Mouse (Mus musculus) natural killer cell, adult 2 months (primary cell): ENCODE data around the gene Rnf222.
A peak's percentile ranks its signal among the peaks of the same experiment; 100 is the strongest.

Experiments
- DNase-seq, 2 experiments: peaks; one replicate each; pipeline ENCODE4 v3.0.0; 2022; ENCODE audit warnings: low spot score in 2 of 2

Gene Rnf222

DNA sequence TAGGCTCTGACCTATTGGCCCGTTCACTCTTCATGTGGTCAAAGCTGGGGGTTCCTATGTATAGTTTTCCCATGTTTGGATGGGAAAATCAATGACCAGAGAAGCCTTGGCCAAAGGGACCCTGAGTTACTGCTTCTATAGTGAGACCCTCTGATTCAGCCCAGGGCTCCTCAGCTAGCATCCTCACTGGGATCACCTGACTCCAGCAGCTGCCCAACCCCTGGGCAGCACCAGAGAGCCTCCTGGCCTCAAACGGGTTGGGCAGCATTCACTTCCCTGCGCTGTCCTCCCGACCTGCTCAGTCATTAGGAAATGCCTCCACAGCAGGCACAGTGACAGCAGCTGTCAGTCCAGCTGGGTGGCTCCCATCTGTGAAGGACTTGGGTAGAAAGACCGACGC lies at the start of gene Rnf222:
TSS of gene Rnf222 (plus strand) at position 301 of the 400 bp plus-strand sequence.
- DNase-seq: no peak

DNA sequence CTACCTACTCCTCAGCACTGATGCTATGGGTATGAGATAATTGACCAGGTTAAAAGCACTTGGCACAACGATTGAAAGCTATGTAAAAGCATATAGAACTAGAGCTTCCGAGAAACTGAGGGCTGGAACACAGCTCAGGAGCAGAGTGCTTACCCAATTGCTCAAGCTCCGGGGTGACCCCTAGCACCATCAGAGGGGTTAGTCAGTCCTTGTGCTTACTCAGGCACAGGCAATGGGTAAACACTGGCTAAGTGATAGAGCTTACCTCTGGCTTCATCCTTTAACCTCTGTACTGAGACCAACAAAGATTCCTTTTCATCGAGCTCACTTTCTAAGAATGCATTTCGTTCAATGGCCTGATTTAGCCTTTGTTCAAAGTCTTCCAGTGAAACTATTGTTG lies 48.7 kb upstream of the Rnf222 start:
- DNase-seq: no peak

DNA sequence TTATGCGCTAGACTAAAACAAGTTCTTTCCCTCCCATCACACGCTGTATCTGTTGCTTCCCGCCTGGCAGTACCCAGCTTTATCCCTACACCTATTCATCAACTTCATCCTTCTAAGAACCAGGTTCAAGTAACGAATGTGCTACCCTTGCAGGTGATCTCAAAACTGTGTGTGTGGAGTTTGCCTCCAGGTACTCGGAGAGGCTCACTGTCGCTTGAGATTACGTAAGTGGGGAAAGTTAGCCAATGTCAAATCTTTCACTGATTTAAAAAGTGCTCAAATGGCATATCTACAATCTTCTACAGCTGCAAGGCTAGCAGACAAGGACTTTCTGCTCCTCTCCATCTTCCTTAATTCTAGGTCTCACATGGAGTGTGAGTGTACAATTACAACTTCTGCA lies 37.5 kb upstream of the Rnf222 start:
- DNase-seq: no peak

DNA sequence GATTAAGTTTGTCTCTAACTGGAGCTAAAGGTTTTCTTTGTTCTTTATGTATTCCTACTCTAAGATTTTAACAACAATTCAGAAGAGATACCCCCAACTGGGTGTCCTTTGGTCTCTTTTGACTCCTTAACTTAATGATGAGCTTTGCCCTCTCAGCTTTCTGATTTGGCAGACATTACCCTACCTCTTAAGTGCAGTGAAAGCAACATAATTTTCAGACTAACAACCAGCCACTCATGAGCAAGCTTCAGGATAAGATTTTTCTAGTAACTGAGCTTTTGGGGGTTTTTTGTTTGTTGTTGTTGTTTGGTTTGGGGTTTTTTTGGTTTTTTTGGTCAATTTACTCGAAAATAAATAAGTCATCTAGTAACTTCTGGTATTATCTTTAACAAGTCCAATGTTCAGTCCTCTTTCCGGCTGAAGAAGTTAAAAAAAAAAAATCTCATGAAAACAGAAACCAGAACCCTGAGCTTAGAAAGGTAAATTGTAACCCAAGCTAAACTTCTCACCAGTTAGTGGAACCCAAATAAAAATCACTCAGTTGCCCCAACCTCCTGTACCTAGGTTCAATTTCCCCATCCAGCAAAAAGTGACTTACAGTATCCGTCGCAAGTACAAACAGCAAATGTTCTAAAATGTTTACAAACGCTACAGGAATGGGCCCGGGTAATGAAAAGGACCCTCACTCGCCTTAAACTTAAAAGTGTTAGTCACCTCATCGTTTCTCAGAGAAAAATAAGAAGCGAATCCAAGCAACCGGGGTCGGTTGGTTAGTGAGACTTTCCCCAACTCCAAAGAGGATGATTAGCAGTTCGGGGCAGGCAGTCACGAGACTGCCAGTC lies 36.5 kb upstream of the Rnf222 start:
- no peak for DNase-seq

DNA sequence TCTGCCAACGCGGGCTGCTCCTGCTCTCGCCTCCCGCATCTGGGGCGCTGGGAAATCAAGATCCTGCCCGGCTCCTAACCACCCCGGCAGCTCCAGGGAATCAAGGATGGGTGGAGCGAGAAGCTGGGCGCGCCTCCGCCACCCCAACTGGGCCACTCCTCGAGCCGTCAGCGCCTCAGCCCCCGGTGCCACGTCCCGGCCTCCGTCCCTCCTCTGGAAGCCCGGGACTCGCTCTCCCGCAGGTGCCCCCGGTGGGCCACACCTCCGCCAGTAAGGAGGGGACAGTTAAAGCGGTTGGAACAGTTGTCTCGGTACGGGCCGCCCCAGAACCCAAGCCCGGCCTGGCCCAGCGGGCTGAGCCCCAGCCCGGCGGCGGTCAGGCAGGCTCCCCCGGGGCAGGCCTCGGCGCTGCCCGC lies 35.9 kb upstream of the Rnf222 start:
- no peak for DNase-seq

DNA sequence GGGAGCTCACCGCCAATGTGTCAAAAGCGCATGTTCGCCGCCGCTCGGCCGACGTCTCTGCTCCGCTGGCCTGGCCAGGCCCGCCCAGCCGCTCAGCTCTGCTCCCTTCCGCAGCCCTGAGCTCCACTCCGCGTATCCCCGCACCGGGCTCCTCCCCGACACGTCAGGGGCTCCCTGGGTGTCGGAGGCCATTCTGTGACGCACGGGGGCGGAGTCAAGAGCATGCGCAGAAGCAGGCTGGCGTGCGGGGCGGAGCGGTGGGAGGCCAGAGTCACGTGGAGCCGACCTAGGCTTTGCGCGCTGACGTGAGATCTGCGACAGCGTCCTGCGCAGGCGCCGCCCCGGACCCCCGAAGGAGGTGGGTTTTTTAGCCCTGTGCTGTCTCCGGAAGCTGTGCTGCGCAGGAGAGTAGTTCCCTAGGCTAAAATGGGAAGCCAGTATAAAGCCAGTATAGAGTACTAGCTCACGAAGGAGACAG lies 35.4 kb upstream of the Rnf222 start:
- peak; percentile 100 for DNase-seq

DNA sequence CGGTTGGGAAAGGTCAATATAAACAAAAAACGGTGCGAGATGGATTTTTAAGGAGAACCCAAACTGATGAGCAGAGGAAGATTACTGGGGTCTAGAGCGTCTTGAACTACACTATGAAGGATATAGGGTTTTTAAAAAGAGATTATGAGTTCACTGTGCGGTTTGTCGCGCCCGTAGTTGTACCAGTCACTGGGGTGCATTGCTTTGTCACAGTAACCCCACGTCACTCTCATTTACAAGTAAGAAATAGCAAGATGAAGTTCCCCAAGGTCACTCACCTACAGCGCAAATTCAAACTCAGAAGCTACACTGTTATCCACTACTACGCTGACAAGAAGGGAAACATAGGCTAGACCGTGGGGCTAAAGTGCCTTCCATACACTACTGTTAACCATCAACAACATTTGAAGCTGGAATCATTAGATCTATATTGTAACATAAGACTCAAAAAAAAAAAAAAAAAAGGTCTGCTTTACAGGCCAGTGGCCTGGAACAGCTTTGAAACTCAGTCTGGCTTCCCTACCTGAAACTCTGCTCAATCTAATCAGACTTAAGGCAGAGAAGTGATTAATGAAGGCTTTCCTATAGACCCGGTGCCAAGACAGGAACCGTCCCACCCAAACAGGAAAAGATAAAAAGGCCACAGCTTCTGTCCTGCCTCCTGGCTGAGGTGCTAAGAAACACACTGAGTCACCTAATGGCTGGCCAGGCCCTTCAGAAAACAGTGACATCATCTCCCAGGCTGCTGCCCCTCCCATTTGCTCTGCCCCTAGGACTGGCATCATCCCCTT lies 34.5 kb upstream of the Rnf222 start:
- peak; percentile 72 to 85 for DNase-seq

DNA sequence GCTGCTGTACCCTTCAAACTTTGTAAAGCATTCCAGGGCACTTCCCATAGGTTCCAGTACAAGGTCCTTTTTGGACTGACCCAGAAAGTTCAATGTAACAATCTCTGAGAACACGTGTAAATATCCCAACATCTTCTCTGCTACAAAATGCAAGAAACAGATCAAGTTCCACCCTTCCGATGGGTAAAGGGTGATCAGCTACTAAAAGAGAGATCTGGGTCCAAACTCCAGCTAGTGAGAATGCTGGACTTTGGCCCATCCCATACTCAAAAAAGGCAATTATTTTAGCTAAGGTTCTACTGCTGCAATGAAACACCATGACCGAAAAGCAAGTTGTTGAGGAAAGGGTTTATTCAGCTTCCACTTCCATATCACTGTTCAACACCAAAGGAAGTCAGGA lies 33.7 kb upstream of the Rnf222 start:
- no peak for DNase-seq

DNA sequence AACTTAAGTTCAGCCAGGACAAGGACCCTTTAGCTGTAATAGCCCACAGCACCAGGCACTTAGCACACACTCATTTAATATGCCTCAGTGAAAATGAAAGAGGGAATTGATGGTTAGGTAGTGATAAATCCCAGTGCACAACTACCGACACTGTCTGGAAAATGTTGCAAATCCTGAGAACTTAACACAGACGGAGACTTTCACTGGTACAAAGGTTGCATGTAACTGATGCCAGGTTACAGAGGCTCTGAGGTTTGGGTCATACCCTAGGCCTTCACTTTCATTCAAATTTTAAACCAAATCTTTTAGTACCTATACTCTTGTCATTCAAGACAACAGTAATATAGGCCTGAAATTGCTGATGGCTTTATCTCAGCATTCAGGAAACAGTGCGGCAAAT lies 31.0 kb upstream of the Rnf222 start:
- no peak for DNase-seq

DNA sequence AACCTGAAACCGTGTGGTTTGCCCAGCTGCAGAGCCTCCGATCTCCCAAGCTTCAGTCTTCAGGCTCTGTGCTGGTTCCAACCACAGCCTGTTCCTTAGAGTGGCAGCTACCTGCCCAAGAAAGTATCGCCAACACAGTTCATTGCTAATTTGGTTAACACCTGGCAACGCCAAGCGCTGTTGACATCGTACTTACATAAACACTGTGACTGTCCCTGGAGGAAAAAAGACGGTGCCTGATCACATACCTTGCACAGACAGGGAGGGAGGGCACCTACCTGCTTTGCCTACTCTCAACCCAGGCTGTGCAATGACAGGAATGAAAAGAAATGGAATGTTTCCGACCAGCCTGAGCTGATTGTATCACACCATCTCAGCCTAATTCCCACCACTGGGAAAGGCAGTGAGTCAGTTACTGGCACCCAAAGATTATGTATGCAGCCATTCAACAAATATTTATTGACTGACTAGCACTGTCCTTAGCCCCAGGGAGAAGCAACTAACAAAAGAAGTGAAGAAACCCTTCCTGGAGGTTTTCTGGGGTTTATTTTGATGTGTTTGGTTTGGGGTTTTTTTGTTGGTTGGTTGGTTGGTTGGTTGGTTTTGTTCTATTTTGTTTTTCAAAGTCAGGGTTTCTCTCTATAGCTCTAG lies 28.3 kb upstream of the Rnf222 start:
- DNase-seq: no peak

DNA sequence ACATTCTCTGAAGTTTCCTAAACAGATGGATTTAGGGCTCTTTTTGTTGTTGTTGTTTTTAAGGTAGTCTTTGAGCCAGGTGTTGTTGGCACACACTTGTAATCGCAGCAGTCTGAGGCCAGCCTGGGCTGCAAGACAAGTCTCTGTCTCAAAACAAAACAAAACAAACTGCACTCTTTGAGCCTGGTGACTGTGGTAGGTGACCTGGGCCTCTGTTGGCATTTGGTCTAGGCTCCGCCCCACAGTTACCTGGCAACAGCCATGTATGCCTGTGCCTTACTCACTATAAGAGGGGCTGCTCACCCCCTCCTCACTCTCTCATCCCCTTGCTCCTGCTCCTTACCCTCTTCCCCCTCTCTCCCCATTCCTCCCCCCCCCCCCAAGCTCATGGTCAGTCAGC lies 26.1 kb upstream of the Rnf222 start:
- no peak for DNase-seq

DNA sequence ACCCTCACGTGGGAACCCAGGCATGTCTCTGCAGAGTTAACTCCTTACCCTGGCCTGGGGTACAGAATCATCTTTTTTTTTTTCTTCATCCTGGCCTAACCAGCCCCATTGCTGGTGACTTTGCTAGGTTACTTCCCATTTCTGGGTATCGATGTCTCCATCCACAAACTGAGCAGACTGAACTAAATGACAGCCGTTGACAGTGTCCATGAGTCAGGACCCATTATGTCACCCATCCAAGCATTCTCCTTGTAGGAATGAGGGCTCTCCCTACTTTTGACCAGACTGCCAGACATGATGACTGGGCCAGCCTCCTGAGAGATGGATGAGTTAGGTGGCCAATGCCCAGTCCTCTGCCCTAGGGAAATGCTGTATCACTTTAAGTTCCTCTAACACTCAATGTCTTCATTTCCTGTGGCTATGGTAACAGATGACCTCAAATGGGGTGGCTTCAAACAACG lies 24.7 kb upstream of the Rnf222 start:
- peak; percentile 43 to 55 for DNase-seq

DNA sequence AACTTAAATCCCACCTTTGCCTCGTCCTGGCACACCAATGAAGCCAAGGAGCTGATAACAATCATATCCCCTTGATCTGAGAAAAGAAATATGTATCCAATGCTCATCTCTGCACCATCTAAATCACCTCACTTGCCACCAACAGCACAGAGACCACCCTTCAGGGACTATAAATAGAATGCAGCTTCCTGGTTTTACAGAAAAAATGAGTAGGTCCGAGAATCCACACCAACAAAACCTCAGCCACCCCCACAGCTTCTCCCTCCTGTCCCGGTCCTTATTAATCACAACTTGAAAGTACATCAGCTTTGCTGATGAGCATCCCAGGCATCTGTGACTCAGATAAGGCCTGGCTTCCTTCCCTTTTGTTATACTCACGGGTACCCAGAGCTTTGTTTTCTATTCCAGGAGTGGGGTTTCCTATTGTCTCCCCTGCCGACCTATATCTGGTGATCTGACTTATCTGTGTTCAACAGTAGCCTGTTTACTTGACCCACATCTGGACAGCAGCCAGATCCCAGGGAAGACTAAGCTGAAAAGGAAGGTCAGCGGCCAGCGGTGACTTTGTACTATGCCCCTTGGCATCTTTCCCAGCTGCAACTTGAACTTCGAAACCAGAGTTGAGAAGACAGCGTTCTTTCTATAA lies 23.7 kb upstream of the Rnf222 start:
- no peak for DNase-seq

DNA sequence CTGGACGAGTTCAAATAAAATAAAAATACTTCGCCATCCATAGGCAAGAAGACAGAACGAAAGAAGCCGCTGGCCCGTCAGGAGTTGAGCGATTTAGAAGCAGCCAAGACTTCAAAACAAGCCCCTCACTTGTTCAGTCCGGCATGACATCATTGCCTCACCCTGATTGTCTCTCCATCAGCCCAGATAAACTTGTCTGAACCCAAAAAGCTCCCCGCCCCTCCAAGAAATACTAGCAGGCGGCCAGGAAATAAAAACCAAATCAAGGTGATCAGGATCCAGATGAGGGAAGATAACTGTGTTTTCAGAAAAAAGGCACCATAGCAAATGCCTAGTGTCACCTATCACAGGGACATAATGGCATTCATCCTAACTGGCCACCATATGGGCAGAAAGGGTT lies 17.1 kb upstream of the Rnf222 start:
- no peak for DNase-seq

DNA sequence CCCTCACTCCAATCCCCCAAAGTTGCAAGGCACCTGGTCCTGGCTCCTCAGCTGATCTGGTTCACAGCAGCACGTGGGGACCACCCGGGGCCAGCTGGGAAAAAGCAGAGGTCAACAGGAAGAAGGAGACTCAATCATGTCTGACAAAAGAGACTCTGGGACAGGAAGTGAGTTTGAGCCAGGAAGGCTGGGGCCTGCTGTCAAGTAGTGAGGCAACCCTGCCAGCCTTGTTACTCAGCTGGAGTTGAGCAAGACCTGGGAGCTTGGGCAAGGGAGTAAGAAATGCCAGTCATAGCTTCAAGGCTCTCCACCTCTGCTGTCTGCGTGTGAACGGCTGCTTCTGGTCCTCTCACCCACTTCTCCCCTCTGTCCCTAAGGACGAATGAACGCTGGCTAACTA lies 16.6 kb upstream of the Rnf222 start, which contains the start of gene Ndel1:
TSS of gene Ndel1 (minus strand) at position 111 of the 400 bp plus-strand sequence.
- peak; percentile 11 to 24 for DNase-seq

DNA sequence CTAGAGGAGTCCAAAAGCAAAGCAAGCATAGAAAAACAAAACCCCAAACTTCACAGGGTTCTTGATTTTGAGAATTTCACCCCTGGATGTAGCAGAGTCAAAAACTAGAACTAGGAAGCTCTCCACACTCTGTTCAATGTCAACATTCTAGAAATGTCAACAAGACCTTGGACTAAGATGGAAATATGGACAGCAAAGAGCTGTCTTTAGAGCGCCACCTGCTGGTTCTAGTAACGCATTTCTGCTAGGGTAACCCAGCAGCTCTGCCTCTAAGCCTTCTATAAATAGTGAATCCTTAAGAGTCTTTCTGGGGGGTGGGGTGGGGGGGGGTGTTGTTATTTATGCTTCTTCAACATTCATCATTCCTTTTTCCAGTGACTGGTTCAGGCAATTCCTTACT lies 13.5 kb upstream of the Rnf222 start:
- DNase-seq: peak; percentile 54 to 66

DNA sequence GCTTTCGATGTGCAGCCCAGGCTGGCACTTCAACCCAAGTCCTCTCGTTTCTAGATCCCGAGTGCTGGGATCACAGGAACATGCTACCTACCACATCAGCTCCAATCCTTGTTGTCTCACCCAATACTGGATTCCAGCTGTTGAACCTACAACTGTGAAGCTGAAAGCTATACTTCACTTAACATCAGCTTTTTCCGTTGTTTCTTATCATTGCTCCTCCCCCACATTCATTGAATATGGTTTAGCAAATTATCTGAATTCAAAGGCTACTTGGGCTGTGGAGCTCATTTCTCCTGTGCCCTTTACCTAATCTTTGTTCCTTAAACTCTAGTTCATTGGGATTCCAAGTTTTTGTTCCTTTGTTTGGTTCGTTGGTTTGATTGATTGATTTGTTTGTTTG lies 9.5 kb upstream of the Rnf222 start:
- DNase-seq: no peak

DNA sequence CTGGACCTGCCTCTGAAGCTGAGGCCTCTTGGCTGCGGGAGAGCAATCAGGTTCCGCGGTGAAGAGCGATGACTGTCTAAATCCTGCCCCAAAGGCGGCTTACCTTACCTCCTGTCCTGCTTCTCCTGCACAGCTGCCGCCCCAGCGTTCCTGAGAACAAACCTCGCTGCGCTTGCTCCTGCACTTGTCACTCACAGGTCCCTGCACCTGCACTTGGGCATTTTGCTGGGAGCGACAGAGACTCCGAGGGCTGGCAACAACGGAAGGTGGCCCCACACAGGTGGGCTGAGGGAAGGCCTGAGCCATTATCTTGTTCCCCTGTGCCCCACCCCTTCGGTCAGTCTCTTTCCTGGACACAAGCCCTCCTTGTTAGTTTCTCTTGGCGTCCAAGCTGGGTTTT lies 6.2 kb upstream of the Rnf222 start:
- no peak for DNase-seq

DNA sequence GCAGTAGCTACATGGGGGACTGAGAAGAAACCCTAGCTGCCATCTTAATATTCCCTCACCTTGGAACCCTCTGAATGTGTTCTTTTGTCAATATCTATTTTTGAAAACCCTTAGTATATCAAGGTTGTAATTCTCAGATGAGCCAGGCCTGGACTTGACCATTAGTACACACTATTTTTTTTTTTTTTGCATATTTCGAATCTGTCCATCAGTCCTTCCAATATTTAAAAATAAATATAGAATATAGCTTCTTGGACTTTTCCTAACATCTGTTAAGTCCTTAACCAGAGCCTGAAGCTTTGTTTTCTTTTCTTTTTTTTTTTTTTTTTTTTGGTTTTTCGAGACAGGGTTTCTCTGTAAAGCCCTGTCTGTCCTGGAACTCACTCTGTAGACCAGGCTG lies 4.5 kb upstream of the Rnf222 start:
- no peak for DNase-seq

DNA sequence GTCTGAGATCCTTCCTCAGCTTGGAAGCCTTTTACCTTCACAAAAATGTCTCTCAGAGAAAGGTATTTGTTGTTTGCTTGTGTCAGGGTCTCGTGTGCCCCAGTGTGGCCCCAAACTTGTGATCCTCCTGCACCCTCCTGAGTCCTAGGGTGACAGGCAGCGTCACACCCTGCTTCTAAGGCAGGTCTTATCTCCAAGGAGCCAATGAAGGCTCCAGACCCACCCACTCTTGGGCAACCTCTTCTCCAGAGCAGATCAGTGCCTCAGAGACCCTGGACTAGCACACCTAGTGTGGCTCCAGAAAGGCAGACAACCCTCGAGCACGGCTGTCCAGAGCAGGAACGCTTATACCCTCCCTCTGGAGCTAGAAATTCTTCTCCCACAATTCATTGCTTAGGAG lies 4.0 kb upstream of the Rnf222 start:
- no peak for DNase-seq

DNA sequence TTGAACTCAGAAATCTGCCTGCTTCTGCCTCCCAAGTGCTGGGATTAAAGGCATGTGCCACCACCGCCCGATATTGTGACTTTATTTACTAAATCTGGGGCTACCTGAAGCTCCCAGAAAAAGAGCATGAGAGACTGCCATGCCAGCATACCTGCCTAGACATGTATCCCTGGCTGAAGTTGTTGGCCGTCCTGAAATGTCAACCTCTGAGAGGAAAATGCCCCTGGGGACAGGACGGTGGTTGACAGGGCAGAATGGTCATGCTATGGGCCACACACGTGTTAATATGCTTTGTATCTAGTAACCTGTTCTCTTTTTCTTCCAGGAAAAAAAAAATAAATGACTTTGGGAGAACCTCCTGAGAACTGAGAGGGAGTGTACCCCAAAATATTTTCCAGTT lies 2.3 kb upstream of the Rnf222 start:
- no peak for DNase-seq

DNA sequence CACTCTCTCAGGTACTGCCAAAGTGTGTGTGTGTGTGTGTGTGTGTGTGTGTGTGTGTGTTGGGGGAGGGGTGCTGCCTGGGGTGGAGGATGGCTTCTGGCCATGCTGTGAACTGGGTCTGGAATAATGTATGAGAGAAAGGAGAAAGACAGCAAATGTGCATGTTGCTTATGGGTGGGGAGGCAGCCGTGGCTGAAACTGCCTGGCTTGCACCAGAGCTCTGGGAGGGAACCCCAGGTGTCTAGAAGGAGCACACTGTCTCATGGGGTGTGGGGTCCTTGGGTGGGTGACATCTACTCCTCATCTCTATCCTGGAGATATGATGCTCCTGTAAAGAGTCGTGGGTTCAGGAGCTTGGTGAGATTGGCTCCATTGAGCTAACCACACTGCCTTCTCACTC lies 300 bp downstream of the Rnf222 start:
- no peak for DNase-seq
